Mouse (Mus musculus) lung, postnatal 0 days (tissue): ENCODE data around the gene Gnai3. TPM values are rescaled to one million over a fixed set of nuclear protein-coding genes. Genes with fewer than 3 reads are reported as not detected.

Source experiments
- ATAC-seq: fragments of 200-750 bp; cut with Nextera tagmentation; 2 replicates; pipeline ENCODE4 v1.8.0; 2017; ENCODE audit warnings: moderate library complexity
- DNase-seq: peaks from one replicate; pipeline ENCODE4 v3.0.0-alpha.2; 2016; ENCODE audit warnings: low spot score
- H3K27ac ChIP-seq: fragments of 300-500 bp; sonication (generic); 2 replicates; pipeline ENCODE4 v1.5.1; 2014; ENCODE audit warnings: antibody characterized with exemption, mild to moderate bottlenecking, low read length, mixed read lengths
- H3K27me3 ChIP-seq: fragments of 300-500 bp; sonication (generic); replicated peaks from 2 replicates; pipeline ENCODE4 v1.6.1; 2014; ENCODE audit warnings: low read length, mixed read lengths; ENCODE audit not compliant: insufficient read depth
- H3K36me3 ChIP-seq: fragments of 300-500 bp; sonication (generic); 2 replicates; pipeline ENCODE4 v1.6.1; 2014; ENCODE audit warnings: low read length, mixed read lengths; ENCODE audit not compliant: insufficient read depth
- H3K4me1 ChIP-seq: fragments of 300-500 bp; sonication (generic); 2 replicates; pipeline ENCODE4 v1.6.1; 2014; ENCODE audit warnings: antibody characterized with exemption, low read depth, low read length, mixed read lengths; ENCODE audit not compliant: insufficient read depth
- H3K4me2 ChIP-seq: fragments of 300-500 bp; sonication (generic); replicated peaks from 2 replicates; pipeline ENCODE4 v1.6.1; 2014; ENCODE audit warnings: low read depth, mild to moderate bottlenecking, low read length, moderate library complexity, mixed read lengths
- H3K4me3 ChIP-seq: fragments of 300-500 bp; sonication (generic); 2 replicates; pipeline ENCODE4 v1.5.1; 2014; ENCODE audit warnings: low read depth, low read length
- H3K9ac ChIP-seq: fragments of 300-500 bp; sonication (generic); replicated peaks from 2 replicates; pipeline ENCODE4 v1.6.1; 2014; ENCODE audit warnings: low read depth, mild to moderate bottlenecking
- H3K9me3 ChIP-seq: fragments of 300-500 bp; sonication (generic); 2 replicates; pipeline ENCODE4 v1.6.1; 2016; ENCODE audit warnings: low read length, mixed read lengths
- CTCF ChIP-seq: IDR thresholded peaks from 2 replicates; pipeline ENCODE4 v1.5.1; 2016; ENCODE audit warnings: antibody characterized with exemption, mild to moderate bottlenecking
- EP300 ChIP-seq: IDR thresholded peaks from 2 replicates; pipeline ENCODE4 v1.6.1; 2016; ENCODE audit warnings: antibody characterized with exemption, mild to moderate bottlenecking, control low read depth
- WGBS: fragments of 180-500 bp; shearing (Covaris S2); extraction: QIAGEN DNeasy Blood & Tissue Kit; methylation state at CpG from one replicate; pipeline ENCODE4 v1.1.7; 2014; 5-methylcytosine and 5-hydroxymethylcytosine counted together
- polyA plus RNA-seq: library from polyadenylated mRNA; unstranded; fragments of >200 nt; fragmentation: Nextera tagmentation; extraction: Ambion mirVana; gene quantifications from 2 replicates; pipeline ENCODE4 v1.2.1, GENCODE M21; 2015

The Gnai3 gene
- polyA plus RNA-seq, 1 experiment from 2014 or later: 87.4 TPM

GRCm38 (mm10) chr3:108187111-108187795, 41.3 kb upstream of the Gnai3 start:
- Histone ChIP-seq H3K36me3 (no peaks in the 10 kb centered on the region; the same call in 1 of the 2 replicates), H3K9ac (no peak overlapping the region), H3K27ac (no peak overlapping the region), H3K4me1 (peaks cover 17% of the 10 kb centered on the region; the same call in 1 of the 2 replicates), H3K4me3 (no peak overlapping the region), H3K27me3 (no peaks in the 10 kb centered on the region), H3K4me2 (peak overlapping the region; percentile 98), H3K9me3 (no peaks in the 10 kb centered on the region)
- 59% methylated on average over 20 of the region's 20 CpGs for whole genome bisulfite sequencing
- TF ChIP-seq EP300 (no peak), CTCF (no peak)
- DNase-seq: no peak
- ATAC-seq: no peak

GRCm38 (mm10) chr3:108186098-108187047, 40.4 kb upstream of the Gnai3 start, which contains the start of gene Amigo1:
Gene Amigo1 (plus strand): TSS chr3:108186335.
- Histone ChIP-seq H3K27me3 (no peaks in the 10 kb centered on the region), H3K4me1 (peaks cover 17% of the 10 kb centered on the region; the same call in 1 of the 2 replicates), H3K9ac (peak within 1 kb of the TSS; percentile 43; the same call in 1 of the 2 replicates), H3K27ac (no peak within 1 kb of the TSS; the same call in 1 of the 2 replicates), H3K9me3 (no peaks in the 10 kb centered on the region), H3K36me3 (no peaks in the 10 kb centered on the region; the same call in 1 of the 2 replicates), H3K4me3 (peak within 1 kb of the TSS; percentile 67), H3K4me2 (peak within 1 kb of the TSS; percentile 98)
- peak; percentile 77 for ATAC-seq
- TF ChIP-seq EP300 (no peak), CTCF (no peak)
- DNase-seq: peak; percentile 60
- WGBS: 3% methylated on average over 51 of the region's 100 CpGs

- Histone ChIP-seq H3K36me3 (no peaks in the 10 kb centered on the region; the same call in 1 of the 2 replicates), H3K4me2 (peak overlapping the region; percentile 98), H3K9ac (0 out of 2 replicates have a peak overlapping the region, but pooled peaks have one; percentile 43), H3K27ac (no peak overlapping the region), H3K4me1 (peaks cover 17% of the 10 kb centered on the region; the same call in 1 of the 2 replicates), H3K4me3 (peak overlapping the region; percentile 67), H3K9me3 (no peaks in the 10 kb centered on the region), H3K27me3 (no peaks in the 10 kb centered on the region)
- no peak for ATAC-seq
- WGBS: 2% methylated on average over 16 of the region's 16 CpGs
- no peak for DNase-seq
- TF ChIP-seq CTCF: no peak
- TF ChIP-seq EP300: no peak
Observed at GRCm38 (mm10) chr3:108185460-108186097, 39.6 kb upstream of the Gnai3 start.

- Histone ChIP-seq H3K36me3 (no peaks in the 10 kb centered on the region; the same call in 1 of the 2 replicates), H3K9me3 (no peaks in the 10 kb centered on the region), H3K4me3 (no peak overlapping the region), H3K9ac (no peak overlapping the region), H3K4me2 (no peak overlapping the region), H3K4me1 (peaks cover 10% of the 10 kb centered on the region; the same call in 1 of the 2 replicates), H3K27ac (no peak overlapping the region), H3K27me3 (no peaks in the 10 kb centered on the region)
- TF ChIP-seq EP300 (peak; percentile 75), CTCF (no peak)
- peak; percentile 73 for ATAC-seq
- WGBS: 47% methylated on average over 3 of the region's 3 CpGs
- peak; percentile 68 for DNase-seq
Observed at GRCm38 (mm10) chr3:108184742-108185141, 38.8 kb upstream of the Gnai3 start.

GRCm38 (mm10) chr3:108180514-108180913, 34.6 kb upstream of the Gnai3 start:
- Histone ChIP-seq H3K27me3 (no peaks in the 10 kb centered on the region), H3K4me2 (no peak overlapping the region), H3K36me3 (no peaks in the 10 kb centered on the region), H3K9me3 (no peaks in the 10 kb centered on the region), H3K4me3 (no peak overlapping the region), H3K4me1 (no peaks in the 10 kb centered on the region), H3K9ac (no peak overlapping the region), H3K27ac (no peak overlapping the region)
- no peak for ATAC-seq
- 36% methylated on average over 2 of the region's 2 CpGs for WGBS
- no peak for DNase-seq
- TF ChIP-seq CTCF (no peak), EP300 (no peak)
